Mouse (Mus musculus): ENCODE measurements at regions not wholly inside any gene's neighbourhood (a gene's known extent, or its start where the extent isn't known, plus 50 kb on each side); places are given as distances from the start of the nearest gene placed in this dataset.

DNA sequence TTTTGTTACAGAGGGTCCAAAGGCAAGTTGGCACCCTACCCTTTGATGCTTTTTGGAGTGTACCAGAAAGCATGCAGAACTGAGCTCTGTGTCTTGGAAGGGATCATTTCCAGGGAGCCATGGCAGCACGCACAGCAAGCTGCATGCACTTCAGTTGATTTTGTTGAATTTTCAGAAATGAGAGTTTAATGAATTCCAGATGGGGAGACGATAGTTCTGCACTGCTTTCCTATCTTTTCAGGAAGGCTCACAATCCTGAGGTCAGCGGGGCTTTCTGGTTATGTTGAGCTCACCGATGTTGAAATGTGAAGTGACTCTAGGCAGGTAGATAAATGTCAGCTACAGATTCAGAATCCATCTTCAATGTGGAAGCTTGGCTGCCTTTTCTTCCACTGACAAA lies 140.0 kb downstream of the Fam173b start:
- no peaks in the 10 kb centered on the region for H3K9me3 ChIP-seq (ENCODE audit: control insufficient read depth, low read length)
- no peak overlapping the region for H3K4me3 ChIP-seq (ENCODE audit: insufficient read depth in 1 of 2, low read depth in 2 of 2, low read length in 2 of 2)
- ATAC-seq (ENCODE audit: insufficient read depth) (no peak), DNase-seq (ENCODE audit: low read depth in 3 of 3, low spot score in 3 of 3) (no peak)
- no peaks in the 10 kb centered on the region for H3K4me1 ChIP-seq (replicated peaks; ENCODE audit: control insufficient read depth in 2 of 2, insufficient read depth in 2 of 2, low read length in 1 of 2)
- 61% methylated on average over 4 of the region's 4 CpGs for WGBS (ENCODE audit: insufficient replicate concordance)
- H3K9ac ChIP-seq (replicated peaks): no peak overlapping the region
- H3K27ac ChIP-seq: no peak overlapping the region
- no peaks in the 10 kb centered on the region for H3K36me3 ChIP-seq (replicated peaks; ENCODE audit: control insufficient read depth, insufficient read depth, low read depth)
- TF ChIP-seq CTCF (IDR thresholded peaks at IDR 0.05; ENCODE audit: low read depth) (no peak), EP300 (IDR thresholded peaks at IDR 0.05; ENCODE audit: low read depth) (no peak)
- no peaks in the 10 kb centered on the region for H3K27me3 ChIP-seq (ENCODE audit: control insufficient read depth, insufficient read depth, low read length)
- H3K4me2 ChIP-seq (ENCODE audit: low read depth): no peak overlapping the region

DNA sequence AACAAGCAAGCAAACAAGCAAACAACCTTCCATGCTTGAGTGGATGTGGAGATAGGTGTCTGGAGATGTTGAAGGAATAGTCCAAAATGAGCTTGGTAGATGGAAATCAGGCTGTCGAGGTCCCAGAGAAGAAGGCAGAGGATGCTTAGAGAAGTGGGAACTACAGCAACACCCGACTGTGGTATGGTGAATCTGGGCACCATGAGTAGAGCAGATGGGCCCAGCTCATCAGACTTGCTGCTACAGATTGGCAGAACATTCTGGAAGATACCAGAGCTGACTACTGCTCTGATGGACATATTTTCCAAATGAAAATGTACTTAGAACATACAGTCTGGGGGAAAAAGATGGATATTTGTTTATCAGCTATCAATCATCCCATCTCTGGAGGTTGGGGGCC lies 142.9 kb downstream of the Fam173b start:
- 46% methylated on average over 2 of the region's 2 CpGs for WGBS (ENCODE audit: insufficient replicate concordance)

DNA sequence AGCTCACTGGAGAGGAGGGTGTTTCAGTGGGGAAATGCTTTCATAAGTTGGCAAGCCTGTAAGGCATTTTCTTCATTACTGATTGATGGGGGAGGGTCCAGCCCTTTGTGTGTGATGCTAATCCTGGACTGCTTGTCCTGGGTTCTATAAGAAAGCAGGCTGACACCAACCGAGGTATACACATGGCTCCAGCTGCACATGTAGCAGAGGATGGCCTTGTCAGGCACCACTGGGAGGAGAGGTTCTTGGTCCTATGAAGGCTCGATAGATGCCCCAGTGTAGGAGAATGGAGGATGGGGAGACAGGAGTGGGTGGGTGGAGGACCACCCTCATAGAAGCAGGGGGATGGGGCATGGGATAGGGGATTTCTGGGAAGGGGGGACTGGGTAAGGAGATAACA lies 151.0 kb downstream of the Fam173b start:
- no peaks in the 10 kb centered on the region for H3K27me3 ChIP-seq (ENCODE audit: control insufficient read depth, insufficient read depth, low read length)
- no peaks in the 10 kb centered on the region for H3K36me3 ChIP-seq (replicated peaks; ENCODE audit: control insufficient read depth, insufficient read depth, low read depth)
- TF ChIP-seq CTCF (IDR thresholded peaks at IDR 0.05; ENCODE audit: low read depth) (no peak), EP300 (IDR thresholded peaks at IDR 0.05; ENCODE audit: low read depth) (no peak)
- H3K4me3 ChIP-seq (ENCODE audit: insufficient read depth in 1 of 2, low read depth in 2 of 2, low read length in 2 of 2): no peak overlapping the region
- no peak overlapping the region for H3K4me2 ChIP-seq (ENCODE audit: low read depth)
- no peak overlapping the region for H3K9ac ChIP-seq (replicated peaks)
- no peak overlapping the region for H3K27ac ChIP-seq
- no peaks in the 10 kb centered on the region for H3K4me1 ChIP-seq (replicated peaks; ENCODE audit: control insufficient read depth in 2 of 2, insufficient read depth in 2 of 2, low read length in 1 of 2)
- WGBS (ENCODE audit: insufficient replicate concordance): 39% methylated on average over 2 of the region's 2 CpGs
- H3K9me3 ChIP-seq (ENCODE audit: control insufficient read depth, low read length): no peaks in the 10 kb centered on the region
- ATAC-seq (ENCODE audit: insufficient read depth) (no peak), DNase-seq (ENCODE audit: low read depth in 3 of 3, low spot score in 3 of 3) (no peak)

More for the DNA sequence above, 142.9 kb downstream of the Fam173b start:
- no peak overlapping the region for H3K9ac ChIP-seq (replicated peaks)
- H3K36me3 ChIP-seq (replicated peaks; ENCODE audit: control insufficient read depth, insufficient read depth, low read depth): no peaks in the 10 kb centered on the region
- no peaks in the 10 kb centered on the region for H3K9me3 ChIP-seq (ENCODE audit: control insufficient read depth, low read length)
- H3K4me3 ChIP-seq (ENCODE audit: insufficient read depth in 1 of 2, low read depth in 2 of 2, low read length in 2 of 2): no peak overlapping the region
- no peaks in the 10 kb centered on the region for H3K4me1 ChIP-seq (replicated peaks; ENCODE audit: control insufficient read depth in 2 of 2, insufficient read depth in 2 of 2, low read length in 1 of 2)
- TF ChIP-seq CTCF (IDR thresholded peaks at IDR 0.05; ENCODE audit: low read depth) (no peak), EP300 (IDR thresholded peaks at IDR 0.05; ENCODE audit: low read depth) (no peak)
- H3K27ac ChIP-seq: no peak overlapping the region
- no peak for DNase-seq (ENCODE audit: low read depth in 3 of 3, low spot score in 3 of 3)
- no peak overlapping the region for H3K4me2 ChIP-seq (ENCODE audit: low read depth)
- ATAC-seq (ENCODE audit: insufficient read depth): no peak
- no peaks in the 10 kb centered on the region for H3K27me3 ChIP-seq (ENCODE audit: control insufficient read depth, insufficient read depth, low read length)

DNA sequence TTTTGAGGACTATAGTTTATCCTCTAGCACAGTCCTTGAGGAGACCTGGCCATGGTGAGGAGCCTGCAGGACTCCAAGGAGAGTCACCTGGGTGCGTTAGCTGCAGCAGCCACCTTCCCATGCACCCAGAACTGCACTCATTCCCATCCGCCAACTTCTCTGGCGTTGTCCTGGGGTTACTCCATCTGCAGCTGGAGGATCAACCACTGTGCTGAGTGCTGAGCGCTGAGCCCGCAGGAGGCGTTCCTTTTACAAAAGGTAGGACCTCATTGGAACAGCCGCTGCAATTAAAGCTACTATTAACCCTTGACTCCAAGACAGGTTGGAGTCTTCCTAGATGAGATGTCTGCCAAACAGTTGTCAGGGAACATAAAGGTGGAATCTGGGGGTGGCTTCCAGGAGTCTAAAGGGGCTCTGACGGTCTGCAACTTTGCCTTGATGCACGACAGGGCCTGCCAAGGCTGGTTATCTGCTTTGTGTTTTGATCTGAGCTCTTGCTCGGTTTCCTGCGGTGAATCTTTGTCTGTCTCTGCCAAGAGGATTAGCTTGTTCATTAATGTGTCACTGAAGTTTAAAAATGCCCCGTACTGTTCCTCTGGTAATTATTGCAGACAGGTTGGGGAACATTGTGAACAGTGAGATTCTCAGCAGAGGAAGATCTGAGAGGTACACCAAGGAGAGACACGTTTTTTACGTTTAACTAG lies 152.1 kb downstream of the Fam173b start:
- ATAC-seq (ENCODE audit: insufficient read depth): no peak
- no peaks in the 10 kb centered on the region for H3K4me1 ChIP-seq (replicated peaks; ENCODE audit: control insufficient read depth in 2 of 2, insufficient read depth in 2 of 2, low read length in 1 of 2)
- TF ChIP-seq EP300 (IDR thresholded peaks at IDR 0.05; ENCODE audit: low read depth) (no peak), CTCF (IDR thresholded peaks at IDR 0.05; ENCODE audit: low read depth) (no peak)
- H3K36me3 ChIP-seq (replicated peaks; ENCODE audit: control insufficient read depth, insufficient read depth, low read depth): no peaks in the 10 kb centered on the region
- WGBS (ENCODE audit: insufficient replicate concordance): 43% methylated on average over 14 of the region's 14 CpGs
- no peak overlapping the region for H3K4me2 ChIP-seq (ENCODE audit: low read depth)
- H3K9ac ChIP-seq (replicated peaks): no peak overlapping the region
- no peak for DNase-seq (ENCODE audit: low read depth in 3 of 3, low spot score in 3 of 3)
- no peaks in the 10 kb centered on the region for H3K27me3 ChIP-seq (ENCODE audit: control insufficient read depth, insufficient read depth, low read length)
- no peak overlapping the region for H3K27ac ChIP-seq
- H3K4me3 ChIP-seq (ENCODE audit: insufficient read depth in 1 of 2, low read depth in 2 of 2, low read length in 2 of 2): no peak overlapping the region
- no peaks in the 10 kb centered on the region for H3K9me3 ChIP-seq (ENCODE audit: control insufficient read depth, low read length)

DNA sequence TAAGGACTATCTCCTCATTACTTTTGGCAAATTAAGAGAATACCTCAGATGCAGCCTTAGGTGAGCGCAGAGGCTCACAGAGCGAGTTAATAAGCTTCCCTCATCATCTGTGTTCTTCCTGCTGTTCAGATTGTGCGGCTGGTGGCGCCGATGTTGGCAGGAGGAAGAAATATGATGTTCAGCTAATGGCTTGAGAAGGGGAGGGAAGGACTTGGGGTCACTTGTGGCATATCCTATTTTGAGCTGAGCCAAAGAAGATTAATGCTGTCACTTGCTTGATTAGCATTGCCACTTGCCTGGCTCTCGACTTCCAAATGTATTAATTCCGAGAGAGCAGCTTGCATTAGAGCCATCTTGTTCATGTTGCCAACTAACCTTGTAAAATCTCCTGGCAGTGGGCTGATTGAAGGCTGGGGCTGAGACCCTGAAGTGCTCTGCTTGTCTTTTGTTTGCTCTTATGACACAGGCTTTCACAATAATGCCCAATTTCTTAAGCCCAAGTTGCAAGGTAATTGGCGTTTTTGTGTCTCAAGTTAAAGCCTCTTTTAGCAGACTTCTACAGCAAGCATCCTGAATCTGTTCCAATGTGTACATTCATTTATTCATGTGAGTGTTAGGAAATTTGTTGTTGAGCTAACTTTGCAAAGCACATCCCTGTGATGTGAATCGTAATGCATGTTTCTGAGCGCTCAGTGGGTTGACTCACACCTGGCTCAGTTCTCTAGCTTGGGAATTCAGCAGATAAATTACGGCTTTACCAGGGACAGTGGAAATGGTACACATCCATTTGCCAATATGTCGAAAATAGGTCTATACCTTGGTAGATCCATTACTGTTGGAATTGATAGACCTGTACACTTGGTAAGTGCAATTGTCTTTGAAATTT lies 167.6 kb downstream of the Fam173b start:
- Histone ChIP-seq H3K4me2 (ENCODE audit: low read depth) (no peak overlapping the region), H3K4me1 (replicated peaks; ENCODE audit: control insufficient read depth in 2 of 2, insufficient read depth in 2 of 2, low read length in 1 of 2) (no peaks in the 10 kb centered on the region), H3K36me3 (replicated peaks; ENCODE audit: control insufficient read depth, insufficient read depth, low read depth) (no peaks in the 10 kb centered on the region), H3K9ac (replicated peaks) (no peak overlapping the region), H3K27ac (no peak overlapping the region), H3K4me3 (ENCODE audit: insufficient read depth in 1 of 2, low read depth in 2 of 2, low read length in 2 of 2) (no peak overlapping the region), H3K9me3 (ENCODE audit: control insufficient read depth, low read length) (no peaks in the 10 kb centered on the region), H3K27me3 (ENCODE audit: control insufficient read depth, insufficient read depth, low read length) (no peaks in the 10 kb centered on the region)
- TF ChIP-seq CTCF (IDR thresholded peaks at IDR 0.05; ENCODE audit: low read depth) (no peak), EP300 (IDR thresholded peaks at IDR 0.05; ENCODE audit: low read depth) (no peak)
- no peak for ATAC-seq (ENCODE audit: insufficient read depth)
- DNase-seq (ENCODE audit: low read depth in 3 of 3, low spot score in 3 of 3): no peak
- 71% methylated on average over 12 of the region's 12 CpGs for WGBS (ENCODE audit: insufficient replicate concordance)
